Mouse (Mus musculus) left cerebral cortex, adult 9 months (tissue): ENCODE measurements around the gene Myl6.

ENCODE experiments used
- DNase-seq, 2 experiments: peaks; one replicate each; pipeline ENCODE4 v3.0.0; 2022; ENCODE audit warnings: low spot score in 2 of 2

Myl6 gene

DNA sequence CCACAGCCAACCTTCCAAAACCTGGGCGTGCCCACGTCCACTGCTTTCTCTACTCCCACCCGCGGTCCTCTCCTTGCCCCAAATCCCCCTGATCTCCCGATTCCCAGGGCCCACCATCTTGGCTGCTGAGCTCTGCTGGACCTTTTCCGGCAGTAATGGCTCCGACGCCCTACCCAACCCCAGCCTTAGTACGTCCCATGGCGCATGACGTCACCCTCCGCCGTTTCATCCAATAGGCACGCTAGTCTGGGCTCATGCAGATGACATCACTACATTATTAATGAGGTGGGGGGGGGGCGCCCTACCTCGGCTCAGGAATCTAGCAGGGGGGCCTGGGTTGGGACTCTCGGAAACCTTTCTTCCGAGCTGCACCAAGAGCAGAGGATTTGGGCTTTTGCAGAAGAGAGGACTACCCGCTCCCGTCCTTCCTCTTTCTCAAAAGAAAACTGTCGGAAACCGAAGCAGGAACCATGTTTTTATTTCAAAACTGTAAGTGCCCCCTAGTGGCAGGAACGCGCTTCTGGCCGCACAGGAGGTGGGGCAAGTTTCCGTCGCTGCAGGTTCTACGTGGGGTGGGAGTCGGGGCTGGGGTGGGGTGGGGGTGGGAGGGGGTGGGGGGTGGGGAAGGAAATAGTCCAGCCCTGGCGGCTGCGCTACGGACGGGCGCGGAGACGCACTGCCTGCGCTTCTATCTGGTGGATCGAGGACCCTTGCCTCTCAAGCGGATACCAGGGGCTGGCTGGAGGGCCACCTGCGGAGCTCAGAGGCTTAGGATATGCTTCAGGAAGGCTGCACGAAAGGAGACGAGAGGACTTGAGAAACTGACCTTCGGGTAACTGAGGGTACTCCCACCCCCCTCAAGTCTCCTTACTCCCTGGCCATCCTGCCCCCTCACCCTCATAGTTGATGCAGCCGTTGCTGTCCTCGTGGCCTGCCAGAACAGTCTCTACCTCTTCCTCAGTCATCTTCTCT, at the start of gene Myl6:
TSS of gene Myl6 (minus strand) at position 451 of the 972 bp plus-strand sequence.
- peak; percentile 93 to 98 for DNase-seq

- DNase-seq, result no peak
Observed at GRCm38 (mm10) chr10:128543100-128543499, 49.2 kb upstream of the Myl6 start.

GRCm38 (mm10) chr10:128538340-128538870, 44.5 kb upstream of the Myl6 start:
- no peak for DNase-seq

DNA sequence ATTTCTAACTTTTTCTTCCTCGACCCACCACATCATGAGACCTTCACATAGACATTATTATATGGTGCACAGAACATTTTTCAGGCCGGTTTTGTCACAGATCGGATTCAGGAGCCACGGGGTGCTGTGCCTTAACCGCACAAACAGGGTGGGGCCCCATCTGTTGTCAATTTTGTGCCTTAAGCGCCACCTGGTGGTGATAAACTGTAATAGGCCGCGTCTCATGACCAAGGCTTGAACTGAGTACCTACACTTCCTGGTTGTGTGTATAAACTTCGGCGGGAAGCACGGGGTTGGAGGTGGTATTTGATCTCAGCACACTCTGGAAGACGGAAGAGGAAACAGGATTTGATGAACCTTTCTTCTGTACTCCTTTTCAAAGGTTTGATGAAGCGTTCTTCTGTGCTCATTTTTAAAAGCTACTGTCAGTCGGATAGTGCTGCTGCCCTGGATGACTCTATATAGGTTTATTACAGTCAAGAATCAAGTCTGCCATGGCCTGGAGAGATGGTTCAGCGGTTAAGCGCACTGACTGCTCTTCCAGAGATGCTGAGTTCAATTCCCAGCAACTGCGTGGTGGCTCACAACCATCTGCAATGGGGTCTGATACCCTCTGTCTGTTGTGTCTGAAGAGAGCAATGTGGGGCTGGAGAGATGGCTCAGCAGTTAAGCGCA, 42.5 kb upstream of the Myl6 start:
- DNase-seq, result peak in 1 of 2 experiments; percentile 95

GRCm38 (mm10) chr10:128535624-128536265, 41.8 kb upstream of the Myl6 start:
- no peak for DNase-seq

GRCm38 (mm10) chr10:128535206-128535605, 41.3 kb upstream of the Myl6 start:
- no peak for DNase-seq

- no peak for DNase-seq
Observed at GRCm38 (mm10) chr10:128526366-128527356, 32.7 kb upstream of the Myl6 start.

- peak; percentile 92 to 94 for DNase-seq
Observed at GRCm38 (mm10) chr10:128525671-128526308, 31.8 kb upstream of the Myl6 start, which contains the start of gene Esyt1. Gene Esyt1 (minus strand): TSS chr10:128525871.

GRCm38 (mm10) chr10:128524732-128525662, 31.1 kb upstream of the Myl6 start:
- DNase-seq, result peak in 1 of 2 experiments; percentile 43

- DNase-seq, result no peak
Observed at GRCm38 (mm10) chr10:128524111-128524731, 30.3 kb upstream of the Myl6 start.

DNA sequence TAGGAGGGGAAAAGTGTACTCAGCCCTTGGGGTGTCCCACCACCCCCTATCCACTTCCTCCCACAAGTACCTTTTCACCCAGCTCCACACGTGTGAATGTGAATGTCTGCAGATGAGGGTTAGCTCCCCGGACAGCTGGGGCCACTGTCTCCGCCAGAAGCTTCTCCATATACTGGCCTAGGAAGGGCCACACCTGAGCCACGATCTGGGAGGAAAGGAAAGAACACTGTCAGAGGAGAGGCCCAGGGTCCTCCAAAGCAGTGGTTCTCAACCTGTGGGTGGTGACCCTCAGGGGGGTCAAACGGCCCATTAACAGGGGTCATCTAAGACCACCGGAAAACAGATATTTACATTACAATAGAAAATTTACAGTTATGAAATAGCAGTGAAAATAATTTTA, 28.4 kb upstream of the Myl6 start:
- no peak for DNase-seq

DNA sequence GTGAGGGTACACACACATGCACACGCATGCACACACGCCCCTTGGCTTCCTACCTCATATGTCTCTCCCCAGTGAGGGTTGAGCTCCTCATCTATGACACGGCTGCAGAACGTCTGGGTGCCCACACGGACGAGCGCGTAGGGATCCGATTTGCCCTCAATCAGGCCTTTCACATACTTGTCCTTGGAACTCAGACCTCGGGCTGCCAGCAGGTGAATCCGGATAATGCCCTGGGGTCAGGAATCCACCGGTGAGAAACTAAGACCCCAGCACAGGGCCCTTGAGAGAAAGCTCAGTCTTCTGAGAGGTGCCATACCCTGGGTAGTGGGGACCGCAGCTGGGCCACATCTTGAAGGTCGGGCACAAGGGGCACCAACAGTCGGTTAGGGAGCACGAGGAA, 26.6 kb upstream of the Myl6 start:
- DNase-seq, result no peak

DNA sequence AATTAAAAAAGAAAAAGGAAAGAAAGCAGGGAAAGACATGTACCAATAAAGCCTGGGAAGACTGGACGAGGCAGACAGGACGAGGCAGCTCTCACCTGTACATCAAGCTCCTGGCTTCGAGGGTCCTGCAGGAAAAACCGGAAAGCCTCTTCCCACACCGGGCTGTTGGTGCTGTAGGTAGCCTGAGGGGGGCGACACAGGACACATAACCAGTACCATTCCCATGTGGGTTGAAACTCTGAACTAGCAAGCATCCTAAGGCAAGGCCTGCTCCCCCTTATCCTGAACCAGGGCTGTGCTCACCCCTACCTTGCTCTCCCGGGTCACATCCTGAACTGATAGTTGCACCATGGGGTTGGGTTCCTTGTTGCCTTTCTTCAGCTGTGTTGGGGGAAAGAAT, 24.9 kb upstream of the Myl6 start:
- DNase-seq, result peak in 1 of 2 experiments; percentile 42

- DNase-seq, result no peak
Observed at GRCm38 (mm10) chr10:128516677-128517076, 22.7 kb upstream of the Myl6 start.

- DNase-seq, result no peak
Observed at GRCm38 (mm10) chr10:128516029-128516428, 22.1 kb upstream of the Myl6 start.

DNA sequence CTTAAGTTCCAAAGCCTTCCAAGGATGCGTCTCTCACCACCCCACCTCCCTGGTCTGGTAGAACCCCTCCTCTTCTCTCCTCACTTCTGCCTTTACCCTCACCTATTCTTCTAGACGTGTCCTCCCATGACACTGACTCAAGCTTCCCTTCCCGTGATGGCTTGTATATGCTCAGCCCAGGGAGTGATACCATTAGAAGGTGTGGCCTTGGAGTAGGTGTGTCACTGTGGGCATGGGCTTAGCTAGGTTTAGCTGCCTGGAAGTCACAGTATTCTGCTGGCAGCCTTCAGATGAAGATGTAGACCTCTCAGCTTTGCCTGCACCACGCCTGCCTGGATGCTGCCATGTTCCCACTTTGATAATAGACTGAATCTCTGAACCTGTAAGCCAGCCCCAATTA, 21.1 kb upstream of the Myl6 start:
- DNase-seq, result no peak

- no peak for DNase-seq
Observed at GRCm38 (mm10) chr10:128511761-128512160, 17.8 kb upstream of the Myl6 start.

DNA sequence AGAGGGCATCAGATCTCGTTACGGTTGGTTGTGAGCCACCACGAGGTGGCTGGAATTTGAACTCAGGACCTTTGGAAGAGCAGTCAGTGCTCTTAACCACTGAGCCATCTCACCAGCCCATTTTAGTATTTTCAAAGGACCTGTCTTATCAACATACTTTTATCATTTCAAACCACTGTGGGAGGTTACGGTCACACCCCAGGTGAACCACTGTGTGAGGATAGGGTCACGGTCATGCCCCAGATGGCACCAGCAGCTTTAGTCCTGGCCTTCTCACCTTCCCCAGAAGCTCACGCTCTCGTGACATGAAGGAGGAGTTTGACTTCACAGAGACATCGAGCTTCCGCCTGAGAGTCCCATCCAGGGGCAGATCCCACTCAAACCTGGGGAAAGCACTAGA, 17.2 kb upstream of the Myl6 start:
- no peak for DNase-seq

DNA sequence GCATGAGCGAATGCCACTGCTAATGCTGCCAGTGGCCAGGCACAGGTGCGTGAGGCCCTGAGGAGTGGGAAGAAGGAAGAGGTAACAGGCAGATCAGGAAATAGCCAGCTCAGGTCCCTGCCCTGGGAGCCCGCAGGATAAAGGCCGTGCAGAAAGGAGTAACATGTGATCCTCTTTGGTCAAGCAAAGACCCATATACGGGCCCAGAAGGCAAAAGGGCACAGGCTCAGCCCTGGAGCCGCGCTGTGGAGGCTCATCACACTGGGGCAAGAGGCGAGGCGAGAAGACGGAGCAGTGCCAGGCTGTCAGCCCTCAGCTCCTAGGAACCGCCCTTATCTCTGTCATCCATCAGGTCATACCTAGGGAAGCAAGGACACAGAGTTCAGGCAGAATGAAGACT, 16.4 kb upstream of the Myl6 start:
- DNase-seq, result no peak
